Mouse (Mus musculus): ENCODE measurements at regions not wholly inside any gene's neighbourhood (a gene's known extent, or its start where the extent isn't known, plus 50 kb on each side); places are given as distances from the start of the nearest gene placed in this dataset.

DNA sequence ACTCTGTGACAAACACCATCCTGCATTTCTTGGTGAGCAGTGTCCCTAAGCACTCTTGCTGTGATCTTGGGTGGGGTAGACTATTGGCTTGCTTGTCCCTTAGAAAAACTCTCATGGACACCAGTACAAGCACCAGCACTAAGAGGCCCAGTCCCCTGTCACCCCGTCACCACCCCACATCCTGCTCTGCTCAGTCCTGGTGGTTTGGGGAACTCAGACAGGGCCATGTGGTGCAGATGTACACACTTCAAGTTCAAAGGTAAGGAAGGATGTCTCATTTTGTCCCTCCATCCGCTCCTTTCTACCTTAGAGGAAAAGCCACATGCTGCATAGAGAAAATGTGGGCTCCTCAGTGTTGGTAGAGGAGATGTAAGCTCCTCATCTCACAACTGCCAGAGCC lies 426.1 kb upstream of the Zmiz1 start:
- DNase-seq = no peak
- H3K4me3 ChIP-seq (replicated peaks; ENCODE audit: insufficient read depth, low read depth, low read length) = no peak overlapping the region
- no peak for TF ChIP-seq CTCF (IDR thresholded peaks at IDR 0.05; ENCODE audit: borderline replicate concordance, insufficient read depth, low read depth, low read length)
- TF ChIP-seq POLR2A (IDR thresholded peaks at IDR 0.05; ENCODE audit: borderline replicate concordance, insufficient read depth, low read length) = no peak
- 97% methylated on average over 2 of the region's 2 CpGs for WGBS
- no peak overlapping the region for H3K27ac ChIP-seq (ENCODE audit: insufficient read depth, low read length)
- H3K27me3 ChIP-seq (ENCODE audit: control insufficient read depth, insufficient read depth, low read length) = no peaks in the 10 kb centered on the region
- peaks cover 5% of the 10 kb centered on the region; the same call in 1 of the 2 replicates for H3K4me1 ChIP-seq (ENCODE audit: control insufficient read depth, insufficient read depth, low read length)

DNA sequence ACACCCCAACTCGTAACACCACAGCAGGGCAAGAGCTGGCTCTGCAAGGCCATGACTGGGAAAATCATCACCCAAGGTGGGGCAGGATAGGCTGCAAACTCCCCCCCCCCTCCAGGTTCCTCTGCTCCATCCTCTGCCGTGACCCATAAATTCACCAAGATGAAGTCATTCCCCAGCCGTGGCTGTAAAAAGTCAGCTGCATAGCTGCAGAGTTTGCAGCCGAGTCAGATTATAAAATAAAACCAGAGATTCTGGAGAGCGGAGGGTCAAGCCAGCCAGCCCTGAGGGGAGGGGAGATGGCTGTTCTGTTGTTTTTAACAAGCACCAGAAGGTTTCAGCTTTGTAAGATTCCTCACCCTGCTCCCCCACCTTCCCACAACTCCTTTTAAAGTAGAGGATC lies 416.7 kb upstream of the Zmiz1 start:
- TF ChIP-seq POLR2A (IDR thresholded peaks at IDR 0.05; ENCODE audit: borderline replicate concordance, insufficient read depth, low read length) (no peak), CTCF (IDR thresholded peaks at IDR 0.05; ENCODE audit: borderline replicate concordance, insufficient read depth, low read depth, low read length) (no peak)
- DNase-seq = no peak
- Histone ChIP-seq H3K4me3 (replicated peaks; ENCODE audit: insufficient read depth, low read depth, low read length) (no peak overlapping the region), H3K4me1 (ENCODE audit: control insufficient read depth, insufficient read depth, low read length) (no peaks in the 10 kb centered on the region), H3K27ac (ENCODE audit: insufficient read depth, low read length) (no peak overlapping the region), H3K27me3 (ENCODE audit: control insufficient read depth, insufficient read depth, low read length) (no peaks in the 10 kb centered on the region)
- 75% methylated on average over 5 of the region's 5 CpGs for WGBS

DNA sequence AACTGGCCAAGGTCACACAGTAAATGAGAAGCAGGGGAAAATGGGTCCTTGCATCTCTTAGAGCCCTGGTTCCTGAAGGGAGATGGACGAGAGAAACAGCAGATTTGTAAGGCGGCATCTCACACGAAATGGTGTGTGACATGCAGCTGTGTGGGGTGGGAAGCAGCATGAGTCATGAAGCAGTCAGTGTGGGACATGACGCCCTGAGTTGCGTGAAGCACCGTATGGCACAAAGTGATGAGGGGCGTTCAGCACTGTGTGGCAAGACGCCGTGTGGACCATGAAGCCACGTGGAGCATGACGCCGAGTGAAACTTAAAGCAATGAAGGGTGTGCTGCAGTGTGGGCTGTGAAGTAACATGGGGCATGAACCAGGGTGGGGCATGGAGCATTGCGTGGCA lies 414.9 kb upstream of the Zmiz1 start:
- H3K4me3 ChIP-seq (replicated peaks; ENCODE audit: insufficient read depth, low read depth, low read length) = no peak overlapping the region
- H3K27ac ChIP-seq (ENCODE audit: insufficient read depth, low read length) = no peak overlapping the region
- TF ChIP-seq CTCF (IDR thresholded peaks at IDR 0.05; ENCODE audit: borderline replicate concordance, insufficient read depth, low read depth, low read length) (no peak), POLR2A (IDR thresholded peaks at IDR 0.05; ENCODE audit: borderline replicate concordance, insufficient read depth, low read length) (no peak)
- no peaks in the 10 kb centered on the region for H3K4me1 ChIP-seq (ENCODE audit: control insufficient read depth, insufficient read depth, low read length)
- H3K27me3 ChIP-seq (ENCODE audit: control insufficient read depth, insufficient read depth, low read length) = no peaks in the 10 kb centered on the region
- 98% methylated on average over 13 of the region's 13 CpGs for WGBS
- DNase-seq = no peak

DNA sequence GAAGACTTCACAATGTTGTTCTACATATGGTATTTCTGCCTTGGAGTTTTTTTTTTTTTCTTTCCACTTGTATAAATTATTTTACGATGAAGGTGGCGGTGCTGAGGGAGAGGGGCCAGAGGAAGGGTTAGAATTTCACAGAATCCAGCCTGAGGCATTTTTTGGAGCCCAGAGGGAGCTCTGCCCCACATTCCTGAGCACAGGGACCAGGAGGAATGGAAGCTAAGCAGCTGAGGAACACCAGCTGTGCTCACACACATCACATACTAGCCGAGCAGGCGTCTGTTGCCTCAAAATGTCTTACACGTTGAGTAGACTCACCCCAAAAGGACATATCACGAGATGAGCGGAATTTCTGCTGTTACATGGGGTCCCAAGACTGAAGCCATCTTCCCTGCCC lies 414.1 kb upstream of the Zmiz1 start:
- 85% methylated on average over 7 of the region's 7 CpGs for WGBS
- no peak for TF ChIP-seq CTCF (IDR thresholded peaks at IDR 0.05; ENCODE audit: borderline replicate concordance, insufficient read depth, low read depth, low read length)
- TF ChIP-seq POLR2A (IDR thresholded peaks at IDR 0.05; ENCODE audit: borderline replicate concordance, insufficient read depth, low read length) = no peak
- Histone ChIP-seq H3K4me3 (replicated peaks; ENCODE audit: insufficient read depth, low read depth, low read length) (no peak overlapping the region), H3K27ac (ENCODE audit: insufficient read depth, low read length) (no peak overlapping the region), H3K27me3 (ENCODE audit: control insufficient read depth, insufficient read depth, low read length) (no peaks in the 10 kb centered on the region), H3K4me1 (ENCODE audit: control insufficient read depth, insufficient read depth, low read length) (no peaks in the 10 kb centered on the region)
- DNase-seq = no peak

DNA sequence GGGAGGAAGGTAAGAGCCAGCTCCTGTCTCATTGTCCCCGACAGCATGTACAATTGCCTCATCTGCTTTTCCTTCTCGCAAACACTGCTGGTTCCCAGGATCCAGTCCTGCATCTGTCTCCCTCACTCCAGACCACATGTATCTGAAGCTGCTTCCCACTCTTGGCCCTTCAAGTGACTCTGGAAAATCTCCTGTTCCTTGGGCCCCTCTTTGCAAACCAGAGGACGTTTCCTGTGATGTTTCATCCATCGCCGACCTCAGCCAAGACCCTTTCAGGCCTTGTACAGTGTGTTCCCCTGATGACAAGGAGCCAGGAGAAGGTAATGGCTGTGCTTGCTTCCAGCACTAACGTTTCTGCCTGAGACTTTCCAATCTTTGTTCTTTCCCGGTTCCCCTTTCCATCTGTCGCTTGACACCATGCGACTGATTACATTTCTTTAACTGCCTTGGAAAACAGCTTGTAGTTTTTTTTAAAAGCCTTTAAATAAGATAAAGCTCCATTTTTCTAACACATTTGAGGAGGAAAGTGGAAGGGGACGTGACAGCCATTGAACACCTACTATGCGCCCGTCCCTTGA lies 408.2 kb upstream of the Zmiz1 start:
- DNase-seq = no peak
- no peak overlapping the region for H3K27ac ChIP-seq (ENCODE audit: insufficient read depth, low read length)

DNA sequence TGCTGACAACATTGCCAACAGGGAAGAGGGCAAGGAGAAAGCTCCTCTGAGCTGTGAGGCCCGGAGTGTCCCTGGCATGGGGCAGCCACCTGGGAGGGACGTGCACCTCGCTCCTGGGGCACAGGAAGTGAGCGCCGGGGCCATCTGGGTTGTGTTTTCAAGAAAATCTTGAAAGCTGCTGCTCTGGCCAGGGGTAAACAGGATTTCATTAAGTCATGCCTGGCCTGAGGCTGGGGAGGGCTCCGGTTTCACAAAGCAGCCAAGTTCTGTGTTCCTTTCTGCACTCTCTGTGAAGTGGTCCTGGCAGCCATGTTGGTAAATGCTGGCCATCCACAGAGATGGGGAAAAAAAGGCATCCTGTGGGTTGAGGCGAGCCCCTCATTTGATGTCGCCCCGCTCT lies 406.8 kb upstream of the Zmiz1 start:
- H3K4me3 ChIP-seq (replicated peaks; ENCODE audit: insufficient read depth, low read depth, low read length) = no peak overlapping the region
- no peak overlapping the region for H3K27ac ChIP-seq (ENCODE audit: insufficient read depth, low read length)
- TF ChIP-seq POLR2A (IDR thresholded peaks at IDR 0.05; ENCODE audit: borderline replicate concordance, insufficient read depth, low read length) = no peak
- no peak for TF ChIP-seq CTCF (IDR thresholded peaks at IDR 0.05; ENCODE audit: borderline replicate concordance, insufficient read depth, low read depth, low read length)
- H3K4me1 ChIP-seq (ENCODE audit: control insufficient read depth, insufficient read depth, low read length) = no peaks in the 10 kb centered on the region
- 80% methylated on average over 9 of the region's 9 CpGs for WGBS
- H3K27me3 ChIP-seq (ENCODE audit: control insufficient read depth, insufficient read depth, low read length) = no peaks in the 10 kb centered on the region
- no peak for DNase-seq

More for the DNA sequence above, 408.2 kb upstream of the Zmiz1 start:
- H3K27me3 ChIP-seq (ENCODE audit: control insufficient read depth, insufficient read depth, low read length) = no peaks in the 10 kb centered on the region
- no peak overlapping the region for H3K4me3 ChIP-seq (replicated peaks; ENCODE audit: insufficient read depth, low read depth, low read length)
- no peaks in the 10 kb centered on the region for H3K4me1 ChIP-seq (ENCODE audit: control insufficient read depth, insufficient read depth, low read length)
- WGBS = 83% methylated on average over 12 of the region's 12 CpGs
- TF ChIP-seq CTCF (IDR thresholded peaks at IDR 0.05; ENCODE audit: borderline replicate concordance, insufficient read depth, low read depth, low read length) = no peak
- no peak for TF ChIP-seq POLR2A (IDR thresholded peaks at IDR 0.05; ENCODE audit: borderline replicate concordance, insufficient read depth, low read length)

DNA sequence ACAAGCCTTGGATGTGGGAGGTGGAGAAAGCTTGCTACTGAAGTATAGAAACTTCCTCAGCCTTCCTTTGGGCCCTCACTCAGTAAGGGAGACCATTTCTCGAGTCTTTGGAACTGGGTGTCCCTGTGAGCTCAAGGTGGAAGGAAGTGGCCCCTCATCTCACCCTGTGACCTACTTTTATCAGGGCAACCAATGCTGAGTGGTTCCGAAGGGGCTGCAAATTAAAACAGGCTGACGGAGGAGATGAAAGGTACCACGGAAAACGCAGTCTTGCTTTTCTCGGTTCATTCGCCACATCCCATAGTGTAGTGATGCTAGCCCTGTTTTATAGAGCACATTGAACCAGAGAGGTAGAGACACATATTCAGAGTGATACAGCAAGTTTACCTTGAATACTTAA lies 399.6 kb upstream of the Zmiz1 start:
- TF ChIP-seq CTCF (IDR thresholded peaks at IDR 0.05; ENCODE audit: borderline replicate concordance, insufficient read depth, low read depth, low read length) = no peak
- no peak for TF ChIP-seq POLR2A (IDR thresholded peaks at IDR 0.05; ENCODE audit: borderline replicate concordance, insufficient read depth, low read length)
- WGBS = 96% methylated on average over 7 of the region's 7 CpGs
- Histone ChIP-seq H3K4me1 (ENCODE audit: control insufficient read depth, insufficient read depth, low read length) (no peaks in the 10 kb centered on the region), H3K27me3 (ENCODE audit: control insufficient read depth, insufficient read depth, low read length) (no peaks in the 10 kb centered on the region), H3K27ac (ENCODE audit: insufficient read depth, low read length) (no peak overlapping the region), H3K4me3 (replicated peaks; ENCODE audit: insufficient read depth, low read depth, low read length) (no peak overlapping the region)
- no peak for DNase-seq

DNA sequence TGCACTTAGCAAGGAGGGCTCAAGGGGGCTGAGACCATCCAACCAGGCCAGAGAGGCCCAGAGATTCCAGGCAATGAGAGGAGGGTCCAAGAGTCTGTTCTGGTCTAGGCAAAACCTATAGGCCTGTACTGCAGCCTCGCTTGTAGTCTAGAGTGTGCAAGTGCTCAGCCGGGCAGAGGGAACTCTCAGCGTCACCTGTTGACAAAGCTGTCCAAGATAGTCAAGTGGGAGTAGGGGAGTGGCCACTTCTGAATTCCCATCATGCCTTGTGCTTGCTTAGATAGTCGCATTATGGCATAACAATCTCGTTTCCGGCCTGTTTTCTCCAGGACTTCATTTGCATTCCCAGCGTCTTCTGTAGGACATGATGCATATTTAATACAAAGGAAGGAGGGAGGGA lies 398.7 kb upstream of the Zmiz1 start:
- Histone ChIP-seq H3K27me3 (ENCODE audit: control insufficient read depth, insufficient read depth, low read length) (no peaks in the 10 kb centered on the region), H3K4me3 (replicated peaks; ENCODE audit: insufficient read depth, low read depth, low read length) (no peak overlapping the region), H3K4me1 (ENCODE audit: control insufficient read depth, insufficient read depth, low read length) (no peaks in the 10 kb centered on the region), H3K27ac (ENCODE audit: insufficient read depth, low read length) (no peak overlapping the region)
- DNase-seq = no peak
- TF ChIP-seq POLR2A (IDR thresholded peaks at IDR 0.05; ENCODE audit: borderline replicate concordance, insufficient read depth, low read length) (no peak), CTCF (IDR thresholded peaks at IDR 0.05; ENCODE audit: borderline replicate concordance, insufficient read depth, low read depth, low read length) (no peak)
- 86% methylated on average over 7 of the region's 7 CpGs for WGBS

Data from cerebellum, adult 2 months (tissue).